In genomic region chr12:85754611-85755265, GRCm38 (mm10) we compare ENCODE assay signal across 20 mouse cellular contexts. TPM values are rescaled to one million over a fixed set of nuclear protein-coding genes. Genes with fewer than 3 reads are reported as not detected.
DNase-seq lines count a peak whose midpoint lies in the region; ATAC-seq lines count a peak whose summit lies in the region.
"Had no signal": no experiment of that assay in that cellular context is flagged by ENCODE, and none has a peak within 500 bp of the region (broad histone marks: within the 10 kb centered on the region; RNA-seq: fewer than 3 reads in every experiment).

No protein-coding gene starts in this region.

- WGBS in liver, embryonic 13.5 days (ENCODE audit: insufficient replicate concordance) = 41% methylated on average over 5 of the region's 5 CpGs
- WGBS in liver, embryonic 11.5 days = 51% methylated on average over 5 of the region's 5 CpGs
- 45% methylated on average over 5 of the region's 5 CpGs for WGBS in intestine, embryonic 16.5 days

- no peaks in the 10 kb centered on the region for H3K9me3 ChIP-seq in liver, embryonic 13.5 days (replicated peaks)
- H3K9me3 ChIP-seq in liver, embryonic 11.5 days (ENCODE audit: control insufficient read depth, low read length) = no peaks in the 10 kb centered on the region
- no peaks in the 10 kb centered on the region for H3K9me3 ChIP-seq in intestine, embryonic 16.5 days (ENCODE audit: control insufficient read depth, low read length)
- H3K9me3 ChIP-seq: embryonic facial prominence, embryonic 12.5 days; forebrain, embryonic 15.5 days; heart, embryonic 10.5 days; heart, embryonic 15.5 days; hindbrain, embryonic 10.5 days had no signal

- no peak overlapping the region for H3K9ac ChIP-seq in liver, embryonic 13.5 days
- no peak overlapping the region for H3K9ac ChIP-seq in liver, embryonic 11.5 days (ENCODE audit: low read depth, low read length)
- no peak overlapping the region for H3K9ac ChIP-seq in intestine, embryonic 16.5 days (ENCODE audit: low read depth, low read length)
- H3K9ac ChIP-seq: embryonic facial prominence, embryonic 12.5 days; forebrain, embryonic 15.5 days; heart, embryonic 15.5 days; hindbrain, embryonic 14.5 days had no signal

- no peak overlapping the region for H3K4me3 ChIP-seq in liver, embryonic 13.5 days (replicated peaks)
- no peak overlapping the region for H3K4me3 ChIP-seq in liver, embryonic 11.5 days (ENCODE audit: low read depth, low read length)
- no peak overlapping the region for H3K4me3 ChIP-seq in intestine, embryonic 16.5 days (ENCODE audit: low read length)
- H3K4me3 ChIP-seq: embryonic facial prominence, embryonic 12.5 days; forebrain, embryonic 15.5 days; heart, embryonic 10.5 days; heart, embryonic 15.5 days; hindbrain, embryonic 10.5 days had no signal

- no peaks in the 10 kb centered on the region for H3K36me3 ChIP-seq in liver, embryonic 13.5 days
- no peaks in the 10 kb centered on the region for H3K36me3 ChIP-seq in liver, embryonic 11.5 days (ENCODE audit: control insufficient read depth, insufficient read depth, low read length)
- H3K36me3 ChIP-seq in intestine, embryonic 16.5 days (ENCODE audit: control insufficient read depth, insufficient read depth, low read length) = no peaks in the 10 kb centered on the region
- H3K36me3 ChIP-seq: embryonic facial prominence, embryonic 12.5 days; forebrain, embryonic 15.5 days; heart, embryonic 10.5 days; heart, embryonic 15.5 days; hindbrain, embryonic 10.5 days had no signal

- H3K4me2 ChIP-seq in liver, embryonic 13.5 days = no peak overlapping the region
- H3K4me2 ChIP-seq in liver, embryonic 11.5 days = no peak overlapping the region
- H3K4me2 ChIP-seq in intestine, embryonic 16.5 days (ENCODE audit: low read depth, low read length) = no peak overlapping the region
- H3K4me2 ChIP-seq: embryonic facial prominence, embryonic 12.5 days; forebrain, embryonic 15.5 days; heart, embryonic 15.5 days; hindbrain, embryonic 14.5 days had no signal

- ATAC-seq in liver, embryonic 13.5 days (ENCODE audit: low read depth) = no peak
- no peak for ATAC-seq in liver, embryonic 11.5 days (replicated peaks; ENCODE audit: low FRiP score)
- ATAC-seq in intestine, embryonic 16.5 days = peak; percentile 72
- ATAC-seq: activated CD4-positive, CD25-positive, alpha-beta regulatory T cell, adult 4 months; forebrain, embryonic 15.5 days had no signal

- peak overlapping the region; percentile 9; the same call in 1 of the 2 replicates for H3K27ac ChIP-seq in liver, embryonic 13.5 days
- H3K27ac ChIP-seq in liver, embryonic 11.5 days (ENCODE audit: low read depth, low read length) = no peak overlapping the region
- H3K27ac ChIP-seq in intestine, embryonic 16.5 days (ENCODE audit: low read length) = no peak overlapping the region
- H3K27ac ChIP-seq: embryonic facial prominence, embryonic 12.5 days; forebrain, embryonic 15.5 days; heart, embryonic 10.5 days; heart, embryonic 15.5 days; hindbrain, embryonic 10.5 days; hindbrain, embryonic 14.5 days had no signal

- no peak for DNase-seq in liver, embryonic 13.5 days
- no peak for DNase-seq in liver, embryonic 11.5 days (ENCODE audit: low spot score)
- DNase-seq in urinary bladder, postnatal 14 days (ENCODE audit: low spot score) = peak; percentile 29
- DNase-seq in urinary bladder, postnatal 36 days (ENCODE audit: low spot score in 2 of 2) = no peak
- DNase-seq in MN1 (ENCODE audit: low spot score) = no peak
- DNase-seq in kidney, adult 8-10 months = no peak
- DNase-seq: adrenal gland, postnatal 14 days; cerebellum, adult 11-12 months; cerebellum, adult 9-10 months; cerebellum, postnatal 25 days; gastrocnemius, postnatal 36 days; heart, adult 11 months had no signal

- H3K4me1 ChIP-seq in liver, embryonic 13.5 days (replicated peaks) = no peaks in the 10 kb centered on the region; the same call in 1 of the 2 replicates
- no peaks in the 10 kb centered on the region; the same call in 1 of the 2 replicates for H3K4me1 ChIP-seq in liver, embryonic 11.5 days (replicated peaks; ENCODE audit: control insufficient read depth, insufficient read depth, low read length)
- H3K4me1 ChIP-seq in intestine, embryonic 16.5 days (ENCODE audit: control insufficient read depth, insufficient read depth, low read length) = no peaks in the 10 kb centered on the region
- H3K4me1 ChIP-seq: embryonic facial prominence, embryonic 12.5 days; forebrain, embryonic 15.5 days; hindbrain, embryonic 10.5 days had no signal

- no peaks in the 10 kb centered on the region for H3K27me3 ChIP-seq in liver, embryonic 13.5 days
- H3K27me3 ChIP-seq in liver, embryonic 11.5 days (replicated peaks; ENCODE audit: control insufficient read depth, insufficient read depth, low read length) = no peaks in the 10 kb centered on the region
- no peaks in the 10 kb centered on the region for H3K27me3 ChIP-seq in intestine, embryonic 16.5 days (replicated peaks; ENCODE audit: control insufficient read depth, insufficient read depth, low read length)
- H3K27me3 ChIP-seq: embryonic facial prominence, embryonic 12.5 days; forebrain, embryonic 15.5 days; heart, embryonic 15.5 days had no signal

RNA-seq across cellular contexts. Expression of gene Flvcr2, which starts 8.4 kb away (rescaled TPM):
- 3.8 and 5.4 TPM in 2 replicates for polyA plus RNA-seq in liver, embryonic 13.5 days (2015; fragmentation: Nextera tagmentation; extraction: Ambion mirVana)
- 3.3 and 3.9 TPM in 2 replicates for polyA plus RNA-seq in liver, embryonic 11.5 days (2014; fragmentation: Nextera tagmentation; extraction: Ambion mirVana)
- polyA plus RNA-seq in intestine, embryonic 16.5 days (2015; fragmentation: Nextera tagmentation; extraction: Ambion mirVana) = 3.8 and 5.5 TPM in 2 replicates
